Mouse (Mus musculus) liver, embryonic 14.5 days (tissue): ENCODE results near the gene Pm20d2. TPM values are rescaled to one million over a fixed set of nuclear protein-coding genes. Genes with fewer than 3 reads are reported as not detected.
A peak's percentile ranks its signal among the peaks of the same experiment; 100 is the strongest.

Experiments used
- ATAC-seq: fragments of 200-750 bp; cut with Nextera tagmentation; 2 replicates; pipeline ENCODE4 v1.8.0; 2017; ENCODE audit warnings: moderate number of reproducible peaks, mild to moderate bottlenecking, moderate library complexity; ENCODE audit not compliant: insufficient read depth
- DNase-seq, 3 experiments: peaks; one replicate each; pipeline ENCODE4 v3.0.0-alpha.2; 2012 to 2013; ENCODE audit warnings: low read depth in 3 of 3, low spot score in 3 of 3
- H3K27ac ChIP-seq: fragments of 300-500 bp; sonication (generic); 2 replicates; pipeline ENCODE4 v1.5.1; 2014; ENCODE audit warnings: moderate library complexity, mild to moderate bottlenecking, control low read depth, inconsistent platforms
- H3K27me3 ChIP-seq: fragments of 300-500 bp; sonication (generic); 2 replicates; pipeline ENCODE4 v1.6.1; 2014; ENCODE audit warnings: mild to moderate bottlenecking, low read length, moderate library complexity; ENCODE audit not compliant: control insufficient read depth, insufficient read depth
- H3K36me3 ChIP-seq: fragments of 300-500 bp; sonication (generic); replicated peaks from 2 replicates; pipeline ENCODE4 v1.6.1; 2014; ENCODE audit warnings: low read depth; ENCODE audit not compliant: control insufficient read depth, insufficient read depth
- H3K4me1 ChIP-seq, 2 experiments: fragments of 200-500 bp in 1 of 2; fragments of 300-500 bp in 1 of 2; sonication (generic) in 1 of 2; replicated peaks; 2 replicates each; pipeline ENCODE4 v1.6.1; 2012 to 2014; ENCODE audit warnings: antibody characterized with exemption in 1 of 2, inconsistent platforms in 1 of 2, low read length in 1 of 2; ENCODE audit not compliant: control insufficient read depth in 2 of 2, insufficient read depth in 2 of 2
- H3K4me2 ChIP-seq: fragments of 300-500 bp; sonication (generic); 2 replicates; pipeline ENCODE4 v1.6.1; 2014; ENCODE audit warnings: low read depth, mild to moderate bottlenecking, control low read depth, moderate library complexity
- H3K4me3 ChIP-seq, 2 experiments: fragments of 200-500 bp in 1 of 2; fragments of 300-500 bp in 1 of 2; sonication (generic) in 1 of 2; 2 replicates each; pipeline ENCODE4 v1.5.1; 2012 to 2014; ENCODE audit warnings: low read depth in 2 of 2, low read length in 2 of 2, mild to moderate bottlenecking in 2 of 2, control low read depth in 1 of 2, inconsistent platforms in 1 of 2, moderate library complexity in 1 of 2; ENCODE audit not compliant: insufficient read depth in 1 of 2
- H3K9ac ChIP-seq: fragments of 300-500 bp; sonication (generic); replicated peaks from 2 replicates; pipeline ENCODE4 v1.6.1; 2014; ENCODE audit warnings: mild to moderate bottlenecking, control low read depth, moderate library complexity
- H3K9me3 ChIP-seq: fragments of 300-500 bp; sonication (generic); 2 replicates; pipeline ENCODE4 v1.6.1; 2016; ENCODE audit warnings: low read length, mixed read lengths; ENCODE audit not compliant: control insufficient read depth
- CTCF ChIP-seq: IDR thresholded peaks from 2 replicates; pipeline ENCODE4 v1.5.1; 2016; ENCODE audit warnings: antibody characterized with exemption, low read depth, control low read depth
- EP300 ChIP-seq: IDR thresholded peaks from 2 replicates; pipeline ENCODE4 v1.6.1; 2016; ENCODE audit warnings: antibody characterized with exemption, low read depth
- WGBS: fragments of 180-500 bp; shearing (Covaris S2); extraction: QIAGEN DNeasy Blood & Tissue Kit; methylation state at CpG from one replicate; pipeline ENCODE4 v1.1.7; 2014; ENCODE audit not compliant: insufficient replicate concordance; 5-methylcytosine and 5-hydroxymethylcytosine counted together
- polyA plus RNA-seq, 2 experiments: library from polyadenylated mRNA; depleted of rRNA in 1 of 2; stranded (reverse) in 1 of 2; unstranded in 1 of 2; fragments of >200 nt; fragmentation: Nextera tagmentation in 1 of 2; extraction: Ambion mirVana in 1 of 2; gene quantifications; 2 replicates each; pipeline versions ENCODE4 v1.2.1 to v1.2.3; 2012 to 2014

The Pm20d2 gene
- polyA plus RNA-seq (2012; rRNA removed): 0.15 and 0.25 TPM in 2 replicates
- polyA plus RNA-seq (2014; fragmentation: Nextera tagmentation; extraction: Ambion mirVana): 0.09 and 0.13 TPM in 2 replicates

DNA sequence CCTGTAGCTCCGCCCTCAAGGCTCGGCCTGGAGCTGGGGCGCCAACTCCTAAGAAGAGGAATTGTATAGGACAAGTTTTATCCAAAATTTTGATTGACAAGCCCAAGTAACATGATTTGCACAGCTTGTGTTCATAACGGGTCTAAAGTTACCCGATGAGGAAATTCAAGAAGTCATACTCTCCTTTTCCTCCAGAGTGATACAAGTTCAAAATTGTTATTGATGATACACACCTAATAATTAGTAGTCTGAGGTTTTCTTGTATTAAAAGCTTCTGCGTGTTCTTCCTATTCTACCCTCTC lies at the start of gene Pm20d2:
Gene Pm20d2, minus strand, starts transcription at position 3 of the 302 bp plus-strand sequence.
- H3K27ac ChIP-seq: no peak within 1 kb of the TSS
- TF ChIP-seq CTCF (no peak), EP300 (no peak)
- H3K27me3 ChIP-seq: peaks cover 29% of the 10 kb centered on the region
- H3K4me3 ChIP-seq: peak within 1 kb of the TSS; percentile 35 to 55
- 14% methylated on average over 6 of the region's 6 CpGs for WGBS
- no peak within 1 kb of the TSS for H3K9ac ChIP-seq
- H3K9me3 ChIP-seq: no peaks in the 10 kb centered on the region
- peak within 1 kb of the TSS; percentile 54 for H3K4me2 ChIP-seq
- H3K4me1 ChIP-seq: no peaks in the 10 kb centered on the region
- ATAC-seq: no peak
- no peak for DNase-seq
- no peaks in the 10 kb centered on the region for H3K36me3 ChIP-seq

DNA sequence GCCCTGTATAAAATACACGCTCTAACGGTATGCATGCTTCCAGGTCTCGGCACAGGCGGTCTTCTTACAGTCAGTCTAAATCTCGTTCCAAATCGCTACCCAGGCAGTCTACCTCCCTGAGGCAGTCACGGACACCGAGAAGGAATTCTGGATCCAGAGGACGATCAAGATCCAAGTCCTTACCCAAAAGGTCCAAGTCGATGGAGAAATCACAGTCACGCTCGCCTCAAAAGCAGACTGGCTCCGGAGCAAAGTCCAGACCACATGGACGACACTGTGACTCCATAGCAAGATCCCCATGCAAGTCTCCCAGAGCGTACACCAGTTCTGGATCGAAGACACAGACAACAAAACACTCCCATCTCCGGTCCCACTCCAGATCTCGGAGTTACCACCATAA lies 41.3 kb upstream of the Pm20d2 start:
- Histone ChIP-seq H3K27me3 (no peaks in the 10 kb centered on the region), H3K36me3 (no peaks in the 10 kb centered on the region), H3K4me3 (no peak overlapping the region), H3K27ac (no peak overlapping the region), H3K4me1 (no peaks in the 10 kb centered on the region), H3K9me3 (no peaks in the 10 kb centered on the region), H3K4me2 (no peak overlapping the region), H3K9ac (no peak overlapping the region)
- DNase-seq (no peak), ATAC-seq (no peak)
- WGBS: 76% methylated on average over 18 of the region's 18 CpGs
- TF ChIP-seq EP300: no peak
- TF ChIP-seq CTCF: no peak

DNA sequence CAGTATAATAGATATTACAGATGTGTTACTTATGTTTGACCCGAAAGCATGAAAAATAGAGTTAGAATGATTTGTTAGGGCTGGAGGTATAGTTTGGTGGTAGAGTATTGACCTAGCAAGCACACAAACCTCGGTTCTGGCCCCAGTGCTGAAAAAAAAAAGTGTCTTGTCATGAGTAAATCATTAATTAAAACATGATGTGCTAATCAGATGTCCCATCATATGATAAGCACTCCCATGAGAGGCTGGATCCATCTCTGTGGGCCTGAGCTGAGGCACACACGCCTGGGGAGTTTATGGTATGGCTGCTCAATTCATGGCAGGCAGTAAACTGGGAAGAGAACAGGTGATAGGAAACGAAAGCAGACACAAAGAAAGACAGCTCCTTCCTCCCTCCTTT lies 40.1 kb upstream of the Pm20d2 start:
- Histone ChIP-seq H3K36me3 (no peaks in the 10 kb centered on the region), H3K27me3 (no peaks in the 10 kb centered on the region), H3K27ac (no peak overlapping the region), H3K4me1 (no peaks in the 10 kb centered on the region), H3K9ac (no peak overlapping the region), H3K9me3 (no peaks in the 10 kb centered on the region), H3K4me2 (no peak overlapping the region), H3K4me3 (no peak overlapping the region)
- no peak for DNase-seq
- no peak for TF ChIP-seq EP300
- TF ChIP-seq CTCF: no peak
- WGBS: 54% methylated on average over 4 of the region's 4 CpGs
- ATAC-seq: no peak

DNA sequence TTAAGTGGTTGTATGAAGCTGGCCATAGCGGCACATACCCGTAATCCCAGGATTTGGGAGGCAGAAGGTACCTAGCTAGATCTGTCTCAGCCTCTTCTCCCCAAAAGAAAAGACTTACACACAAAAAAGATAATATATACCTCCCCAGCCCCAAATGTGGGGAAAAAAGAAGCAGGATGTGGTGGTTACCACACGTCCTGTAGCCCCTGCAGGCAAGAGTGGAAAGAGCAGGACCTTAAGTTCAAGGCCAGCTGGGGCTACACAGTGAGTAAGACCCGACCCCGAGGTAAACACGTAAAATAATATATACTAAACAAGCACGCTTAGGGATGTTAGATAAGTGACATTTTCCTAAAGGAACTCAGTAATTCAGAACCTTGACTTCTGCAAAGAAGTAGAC lies 37.6 kb upstream of the Pm20d2 start:
- ATAC-seq (no peak), DNase-seq (no peak)
- no peaks in the 10 kb centered on the region for H3K36me3 ChIP-seq
- 55% methylated on average over 7 of the region's 7 CpGs for WGBS
- H3K9ac ChIP-seq: no peak overlapping the region
- H3K4me1 ChIP-seq: 0 out of 4 replicates have a peak, but pooled peaks cover 0 to 2% of the 10 kb centered on the region in 2 experiments
- no peaks in the 10 kb centered on the region for H3K27me3 ChIP-seq
- TF ChIP-seq CTCF (no peak), EP300 (no peak)
- no peak overlapping the region for H3K4me3 ChIP-seq
- no peak overlapping the region for H3K27ac ChIP-seq
- no peaks in the 10 kb centered on the region for H3K9me3 ChIP-seq
- H3K4me2 ChIP-seq: no peak overlapping the region

DNA sequence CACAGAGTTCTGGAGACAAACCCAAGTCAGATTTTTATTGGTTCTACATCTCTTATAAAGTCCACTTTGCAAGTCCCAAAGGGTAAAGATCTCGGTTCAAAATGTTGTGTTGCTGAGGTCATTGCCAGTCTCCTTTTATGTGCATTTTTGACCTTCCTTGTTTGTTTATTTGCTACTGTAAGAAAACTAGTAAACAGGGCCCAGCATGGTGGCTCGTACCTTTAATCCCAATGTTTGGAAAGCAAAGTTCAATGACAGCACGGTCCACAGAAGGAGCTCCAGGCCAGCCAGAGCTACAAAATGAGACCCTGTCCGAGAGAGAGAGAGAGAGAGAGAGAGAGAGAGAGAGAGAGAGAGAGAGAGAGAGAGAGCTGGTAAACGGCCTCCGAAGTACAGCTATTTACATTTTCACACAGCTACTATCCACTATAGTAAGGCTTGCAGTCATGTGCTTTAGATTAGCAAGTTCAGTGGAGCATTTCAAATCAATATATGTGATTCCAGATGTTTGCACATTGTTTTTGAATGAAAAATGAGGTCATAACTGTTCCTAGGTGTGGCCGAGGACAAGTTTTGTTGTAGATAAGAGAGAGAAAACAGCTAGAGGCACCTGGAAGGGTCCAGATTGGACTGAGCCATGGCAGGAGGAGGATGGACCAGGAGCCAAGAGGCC lies 34.6 kb upstream of the Pm20d2 start:
- Histone ChIP-seq H3K4me1 (0 out of 4 replicates have a peak, but pooled peaks cover 0 to 2% of the 10 kb centered on the region in 2 experiments), H3K27ac (no peak overlapping the region), H3K36me3 (no peaks in the 10 kb centered on the region), H3K4me3 (no peak overlapping the region), H3K9me3 (no peaks in the 10 kb centered on the region), H3K27me3 (no peaks in the 10 kb centered on the region), H3K9ac (no peak overlapping the region), H3K4me2 (no peak overlapping the region)
- 52% methylated on average over 7 of the region's 7 CpGs for WGBS
- no peak for DNase-seq
- ATAC-seq: no peak
- TF ChIP-seq EP300 (no peak), CTCF (no peak)
